Mouse (Mus musculus) lung, postnatal 0 days (tissue): ENCODE measurements around the gene Slc16a14.

Experiments
- CTCF ChIP-seq: IDR thresholded peaks from 2 replicates; pipeline ENCODE4 v1.5.1; 2016; ENCODE audit warnings: antibody characterized with exemption, mild to moderate bottlenecking
- EP300 ChIP-seq: IDR thresholded peaks from 2 replicates; pipeline ENCODE4 v1.6.1; 2016; ENCODE audit warnings: antibody characterized with exemption, mild to moderate bottlenecking, control low read depth

DNA sequence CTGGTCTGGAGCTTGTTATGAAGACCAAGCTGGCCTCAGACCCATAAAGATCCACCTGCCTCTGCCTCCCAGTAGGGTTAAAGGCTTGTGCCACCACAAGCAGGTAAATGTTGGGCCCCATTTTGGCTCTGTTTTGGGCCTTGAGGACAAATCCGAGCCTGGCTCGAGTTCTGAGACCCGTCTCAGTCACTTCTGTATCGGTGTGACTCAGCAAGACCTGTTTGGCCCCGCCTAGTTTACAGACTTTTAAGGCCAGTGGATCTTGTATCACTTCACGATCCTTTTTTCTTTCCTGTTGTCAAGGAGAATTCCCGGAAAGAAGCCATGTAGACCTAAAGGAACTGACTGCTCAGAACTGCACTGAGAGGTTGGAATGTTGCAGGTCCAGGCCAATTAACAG, 44.4 kb downstream of the Slc16a14 start:
- TF ChIP-seq CTCF: no peak
- no peak for TF ChIP-seq EP300
